Mouse (Mus musculus): Measurements from ENCODE around the gene Pus7. TPM values are rescaled to one million over a fixed set of nuclear protein-coding genes. Genes with fewer than 3 reads are reported as not detected.
"Not testable (repeated sequence)": the region's sequence is repeated elsewhere in the genome, so short reads cannot be mapped to it uniquely, and the experiment has no call there.

Pus7 gene
- total and polyA plus RNA-seq, 2 experiments from 2014 or later, result 11.6 to 14.0 TPM

DNA sequence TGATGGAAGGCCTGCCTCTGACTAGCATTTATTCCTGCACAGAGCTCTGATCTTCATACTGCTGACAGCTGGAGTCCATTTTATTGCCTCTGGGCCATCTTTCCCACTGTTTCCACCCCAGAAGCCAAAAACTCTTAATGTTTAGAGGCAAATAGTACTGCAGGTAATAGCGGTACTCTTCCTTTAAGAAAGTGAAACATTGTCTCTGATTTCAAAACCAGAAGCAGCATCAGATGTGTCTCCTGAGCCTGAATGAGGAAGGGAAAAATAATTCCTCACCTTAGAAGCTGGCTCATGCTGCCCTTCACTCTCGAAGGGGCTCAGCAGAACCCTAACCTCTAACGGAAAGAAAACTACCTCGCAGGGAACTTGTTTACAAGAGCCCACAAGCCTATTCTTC lies 72.3 kb downstream of the Pus7 start:
- WGBS, result 92% methylated on average over 4 of the region's 4 CpGs
- Histone ChIP-seq H3K9me3 (replicated peaks; ENCODE audit: control insufficient read depth, low read length) (peaks cover 10% of the 10 kb centered on the region; the same call in 1 of the 2 replicates), H3K27ac (ENCODE audit: low read depth) (no peak overlapping the region), H3K9ac (replicated peaks; ENCODE audit: low read depth, low read length) (no peak overlapping the region), H3K4me2 (ENCODE audit: low read depth, low read length) (no peak overlapping the region), H3K4me1 (ENCODE audit: control insufficient read depth, insufficient read depth) (peaks cover 4% of the 10 kb centered on the region; the same call in 1 of the 2 replicates), H3K27me3 (ENCODE audit: control insufficient read depth, insufficient read depth, low read length) (no peaks in the 10 kb centered on the region), H3K36me3 (replicated peaks; ENCODE audit: control insufficient read depth, insufficient read depth, low read length) (peaks cover 30% of the 10 kb centered on the region), H3K4me3 (ENCODE audit: low read depth, low read length) (no peak overlapping the region)
- DNase-seq (ENCODE audit: low spot score) (no peak), ATAC-seq (ENCODE audit: insufficient read depth, low read depth) (no peak)
- TF ChIP-seq CTCF (IDR thresholded peaks at IDR 0.05; ENCODE audit: low read depth) (no peak), EP300 (IDR thresholded peaks at IDR 0.05; ENCODE audit: low read depth) (no peak)

DNA sequence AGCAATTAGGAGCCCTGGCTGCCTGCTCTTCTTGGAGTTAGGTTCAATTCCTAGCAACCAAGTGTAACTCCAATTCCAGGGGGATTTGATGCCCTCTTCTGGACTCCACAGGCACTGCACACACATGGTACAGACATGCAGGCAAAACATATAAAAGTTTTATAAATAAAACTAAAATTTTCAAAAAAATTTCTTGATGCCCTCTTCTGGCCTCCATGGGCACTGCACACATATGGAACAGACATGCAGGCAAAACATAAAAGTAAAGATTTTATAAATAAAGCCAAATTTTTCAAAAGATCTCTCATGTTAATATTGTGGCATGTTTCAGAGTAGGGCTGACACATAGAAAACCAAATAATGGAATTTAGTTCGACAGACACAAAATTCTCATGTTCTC lies 73.8 kb downstream of the Pus7 start:
- WGBS, result 95% methylated on average over 1 of the region's 1 CpGs
- H3K36me3 ChIP-seq (replicated peaks; ENCODE audit: control insufficient read depth, insufficient read depth, low read length), result peaks cover 34% of the 10 kb centered on the region

GRCm38 (mm10) chr5:23706601-23707597 lies 76.6 kb downstream of the Pus7 start:
- peaks cover 46% of the 10 kb centered on the region for H3K36me3 ChIP-seq (replicated peaks; ENCODE audit: control insufficient read depth, insufficient read depth, low read length)
- not testable (repeated sequence) for H3K4me1 ChIP-seq (ENCODE audit: control insufficient read depth, insufficient read depth); H3K4me2 ChIP-seq (ENCODE audit: low read depth, low read length); ATAC-seq (ENCODE audit: insufficient read depth, low read depth); H3K9ac ChIP-seq (replicated peaks; ENCODE audit: low read depth, low read length); H3K27me3 ChIP-seq (ENCODE audit: control insufficient read depth, insufficient read depth, low read length); H3K27ac ChIP-seq (ENCODE audit: low read depth); DNase-seq (ENCODE audit: low spot score); H3K4me3 ChIP-seq (ENCODE audit: low read depth, low read length)
- WGBS, result 99% methylated on average over 29 of the region's 34 CpGs
- H3K9me3 ChIP-seq (replicated peaks; ENCODE audit: control insufficient read depth, low read length), result peaks cover 23% of the 10 kb centered on the region

More for the DNA sequence above, 73.8 kb downstream of the Pus7 start:
- no peak for ATAC-seq (ENCODE audit: insufficient read depth, low read depth)
- no peak for TF ChIP-seq EP300 (IDR thresholded peaks at IDR 0.05; ENCODE audit: low read depth)
- no peak for TF ChIP-seq CTCF (IDR thresholded peaks at IDR 0.05; ENCODE audit: low read depth)
- H3K9me3 ChIP-seq (replicated peaks; ENCODE audit: control insufficient read depth, low read length), result peaks cover 10% of the 10 kb centered on the region; the same call in 1 of the 2 replicates
- H3K4me3 ChIP-seq (ENCODE audit: low read depth, low read length), result no peak overlapping the region
- no peak overlapping the region for H3K9ac ChIP-seq (replicated peaks; ENCODE audit: low read depth, low read length)
- no peak overlapping the region for H3K4me2 ChIP-seq (ENCODE audit: low read depth, low read length)
- peaks cover 4% of the 10 kb centered on the region; the same call in 1 of the 2 replicates for H3K4me1 ChIP-seq (ENCODE audit: control insufficient read depth, insufficient read depth)
- no peak for DNase-seq (ENCODE audit: low spot score)
- H3K27me3 ChIP-seq (ENCODE audit: control insufficient read depth, insufficient read depth, low read length), result no peaks in the 10 kb centered on the region
- H3K27ac ChIP-seq (ENCODE audit: low read depth), result no peak overlapping the region

DNA sequence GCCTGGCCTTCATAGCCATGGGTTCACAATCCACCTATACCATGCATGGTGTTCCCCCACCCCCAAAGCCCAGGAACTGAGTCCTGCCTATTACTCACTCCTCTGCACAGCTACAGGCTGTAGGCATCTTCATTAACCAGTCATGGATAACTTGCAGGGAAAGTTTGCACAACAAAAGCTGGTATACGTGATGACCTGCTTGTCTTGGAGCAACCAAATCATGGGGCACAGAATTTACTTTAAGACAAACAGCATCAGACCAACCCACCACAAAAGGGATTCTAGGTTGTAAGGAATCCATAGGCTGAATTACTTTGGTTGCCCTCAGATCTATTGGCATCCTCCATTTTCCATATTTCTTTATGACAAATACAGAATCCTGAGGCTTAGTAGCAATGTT lies 86.1 kb downstream of the Pus7 start:
- peaks cover 40% of the 10 kb centered on the region for H3K9me3 ChIP-seq (replicated peaks; ENCODE audit: control insufficient read depth, low read length)
- DNase-seq (ENCODE audit: low spot score) (no peak), ATAC-seq (ENCODE audit: insufficient read depth, low read depth) (no peak)
- no peak overlapping the region for H3K4me2 ChIP-seq (ENCODE audit: low read depth, low read length)
- H3K27ac ChIP-seq (ENCODE audit: low read depth), result no peak overlapping the region
- H3K27me3 ChIP-seq (ENCODE audit: control insufficient read depth, insufficient read depth, low read length), result no peaks in the 10 kb centered on the region
- H3K36me3 ChIP-seq (replicated peaks; ENCODE audit: control insufficient read depth, insufficient read depth, low read length), result peaks cover 10% of the 10 kb centered on the region
- H3K9ac ChIP-seq (replicated peaks; ENCODE audit: low read depth, low read length), result no peak overlapping the region
- TF ChIP-seq CTCF (IDR thresholded peaks at IDR 0.05; ENCODE audit: low read depth) (no peak), EP300 (IDR thresholded peaks at IDR 0.05; ENCODE audit: low read depth) (no peak)
- no peaks in the 10 kb centered on the region for H3K4me1 ChIP-seq (ENCODE audit: control insufficient read depth, insufficient read depth)
- no peak overlapping the region for H3K4me3 ChIP-seq (ENCODE audit: low read depth, low read length)
- WGBS, result 96% methylated on average over 1 of the region's 1 CpGs

Other genes with a start within 250 kb of the Pus7 start
- 14.7 and 34.9 TPM in 2 replicates for gene Srpk2, start 99.1 kb downstream of the Pus7 start, total RNA-seq (2014; rRNA removed; ENCODE audit: low replicate concordance)
- gene Srpk2, start 99.1 kb downstream of the Pus7 start, polyA plus RNA-seq (2015; fragmentation: Nextera tagmentation; extraction: Ambion mirVana), result 49.1 and 52.9 TPM in 2 replicates
- 36.7 and 37.5 TPM in 2 replicates for gene Rint1, start 4.0 kb upstream of the Pus7 start, total RNA-seq (2014; rRNA removed; ENCODE audit: low replicate concordance)
- 18.8 and 19.4 TPM in 2 replicates for gene Rint1, start 4.0 kb upstream of the Pus7 start, polyA plus RNA-seq (2015; fragmentation: Nextera tagmentation; extraction: Ambion mirVana)
- gene Tomm7, start 60.5 kb upstream of the Pus7 start, total RNA-seq (2014; rRNA removed; ENCODE audit: low replicate concordance), result 21.6 and 26.0 TPM in 2 replicates
- gene Tomm7, start 60.5 kb upstream of the Pus7 start, polyA plus RNA-seq (2015; fragmentation: Nextera tagmentation; extraction: Ambion mirVana), result 137 and 141 TPM in 2 replicates
- gene Fam126a, start 247.0 kb upstream of the Pus7 start, total RNA-seq (2014; rRNA removed; ENCODE audit: low replicate concordance), result 37.3 and 37.6 TPM in 2 replicates
- 23.3 and 27.7 TPM in 2 replicates for gene Fam126a, start 247.0 kb upstream of the Pus7 start, polyA plus RNA-seq (2015; fragmentation: Nextera tagmentation; extraction: Ambion mirVana)

Measured in heart, postnatal 0 days (tissue).